Mouse (Mus musculus) spleen, postnatal 0 days (tissue): ENCODE data around the gene Cort. TPM values are rescaled to one million over a fixed set of nuclear protein-coding genes. Genes with fewer than 3 reads are reported as not detected.

Experiments used
- polyA plus RNA-seq: library from polyadenylated mRNA; unstranded; fragments of >200 nt; fragmentation: Nextera tagmentation; extraction: Ambion mirVana; gene quantifications from 2 replicates; pipeline ENCODE4 v1.2.1, GENCODE M21; 2015

Cort gene
- polyA plus RNA-seq: 0.19 TPM in 1 of 2 replicates, not detected in the other

DNA sequence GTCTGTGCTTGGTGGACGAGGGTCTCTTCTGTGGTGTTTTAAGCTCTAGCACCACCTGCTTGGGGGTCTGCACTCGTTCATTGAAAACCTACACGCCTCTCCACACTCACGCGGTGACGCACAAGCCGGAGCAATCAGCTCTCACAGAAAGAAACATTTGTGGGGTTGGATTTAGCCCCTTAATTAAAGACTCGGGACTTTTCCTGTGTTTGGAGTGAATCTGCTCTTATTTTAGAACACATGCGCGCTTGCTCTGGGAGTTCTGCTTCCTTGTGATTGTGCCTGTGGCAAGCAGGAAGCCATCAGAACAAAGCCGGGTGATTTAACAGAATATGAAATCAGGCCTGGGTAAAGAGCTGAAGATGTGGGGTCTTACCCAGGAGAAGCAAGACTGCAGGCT, at the start of gene Cort:
Cort (minus strand) TSS at position 101 of the 400 bp plus-strand sequence.

GRCm38 (mm10) chr4:149166215-149166946, 39.8 kb upstream of the Cort start, which contains the start of gene Pgd:
Gene Pgd (minus strand): TSS chr4:149166771.

GRCm38 (mm10) chr4:149136982-149137770, 10.6 kb upstream of the Cort start, which contains the start of gene Cenps:
Gene Cenps (minus strand): TSS chr4:149137629.

DNA sequence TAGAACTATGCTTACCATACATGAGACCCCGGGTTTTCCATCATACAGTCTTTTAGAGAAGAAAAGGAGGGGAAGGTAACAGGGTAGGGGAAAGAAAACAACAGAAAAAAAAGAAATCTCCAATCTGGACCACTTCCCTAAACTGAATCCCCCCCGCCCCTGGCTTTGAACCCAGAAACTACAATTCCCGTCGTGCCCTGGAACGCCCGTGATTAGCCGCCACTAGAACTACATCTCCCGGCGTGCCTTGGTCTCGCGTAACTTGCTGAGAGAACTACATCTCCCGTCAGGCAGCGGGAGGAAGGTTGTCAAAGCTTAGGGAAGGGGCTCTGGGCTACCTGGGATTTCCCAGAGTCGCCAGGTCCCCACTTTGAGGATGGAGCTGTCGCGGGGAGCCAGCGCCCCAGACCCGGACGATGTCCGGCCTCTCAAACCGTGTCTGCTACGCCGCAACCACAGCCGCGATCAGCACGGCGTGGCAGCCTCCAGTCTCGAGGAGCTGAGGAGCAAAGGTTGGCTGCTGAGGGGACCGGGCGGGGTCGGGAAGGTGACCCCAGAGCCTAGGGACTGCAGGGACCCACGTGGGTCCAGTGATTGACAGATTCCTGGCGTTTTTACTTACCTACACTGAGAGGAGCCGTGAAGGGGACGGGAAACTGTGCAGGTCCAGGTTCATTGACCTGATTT, 22.5 kb downstream of the Cort start, which contains the start of gene Dffa:
Dffa (plus strand) TSS at position 272 of the 687 bp plus-strand sequence.

GRCm38 (mm10) chr4:149099369-149100017, 27.1 kb downstream of the Cort start, which contains the start of gene Pex14:
Gene Pex14 (minus strand): TSS chr4:149099876.

Other genes starting within 250 kb of the Cort start
- gene Pex14, start 26.9 kb downstream of the Cort start, polyA plus RNA-seq: 16.2 and 18.9 TPM in 2 replicates
- 13.5 and 16.8 TPM in 2 replicates for gene Dffa, start 22.6 kb downstream of the Cort start, polyA plus RNA-seq
- gene Cenps, start 10.9 kb upstream of the Cort start, polyA plus RNA-seq: 27.1 and 28.8 TPM in 2 replicates
- 78.4 and 97.0 TPM in 2 replicates for gene Pgd, start 40.0 kb upstream of the Cort start, polyA plus RNA-seq
- gene Kif1b, start 180.9 kb upstream of the Cort start, polyA plus RNA-seq: 6.3 and 10.6 TPM in 2 replicates